9 mouse cellular contexts compared by ENCODE assay signal in genomic region chr13:112734906-112735713, GRCm38 (mm10).
A peak's percentile ranks its signal among the peaks of the same experiment; 100 is the strongest.
DNase-seq lines count a peak whose midpoint lies in the region; ATAC-seq and TF ChIP-seq lines count a peak whose summit lies in the region.
"Had no signal": no experiment of that assay in that cellular context is flagged by ENCODE, and none has a peak within 500 bp of the region (broad histone marks: within the 10 kb centered on the region; RNA-seq: fewer than 3 reads in every experiment).

No protein-coding gene starts in this region.

- H3K27me3 ChIP-seq in ES-Bruce4 (ENCODE audit: control insufficient read depth, insufficient read depth, low read length, poor library complexity, severe bottlenecking): no peaks in the 10 kb centered on the region
- no peaks in the 10 kb centered on the region for H3K27me3 ChIP-seq in forebrain, embryonic 13.5 days
- H3K27me3 ChIP-seq in midbrain, embryonic 14.5 days (ENCODE audit: control insufficient read depth, insufficient read depth, low read length): no peaks in the 10 kb centered on the region

- no peak for TF ChIP-seq POLR2A in ES-Bruce4 (IDR thresholded peaks at IDR 0.05; ENCODE audit: insufficient read depth, low read length)
- peak; percentile 77; the same call in 1 of the 2 replicates for TF ChIP-seq POLR2A in lung, adult 2 months (IDR thresholded peaks at IDR 0.05; ENCODE audit: borderline replicate concordance, extremely low read depth, low read depth, low read length)

- TF ChIP-seq EP300 in ES-Bruce4 (IDR thresholded peaks at IDR 0.05; ENCODE audit: insufficient read depth, low read depth, low read length): no peak

- H3K4me3 ChIP-seq in ES-Bruce4 (ENCODE audit: low read depth, low read length): peak overlapping the region; percentile 44
- H3K4me3 ChIP-seq in lung, adult 2 months (replicated peaks; ENCODE audit: extremely low read depth, low read depth, low read length): peak overlapping the region; percentile 27
- H3K4me3 ChIP-seq in left cerebral cortex, adult 2 months: no peak overlapping the region
- no peak overlapping the region for H3K4me3 ChIP-seq in forebrain, embryonic 13.5 days
- H3K4me3 ChIP-seq in midbrain, embryonic 14.5 days (replicated peaks; ENCODE audit: low read depth, low read length): no peak overlapping the region

- H3K4me1 ChIP-seq in ES-Bruce4 (ENCODE audit: control insufficient read depth, insufficient read depth, low read length): no peaks in the 10 kb centered on the region
- 0 out of 2 replicates have a peak, but pooled peaks cover 4% of the 10 kb centered on the region for H3K4me1 ChIP-seq in lung, adult 2 months (ENCODE audit: control insufficient read depth, insufficient read depth, low read length)
- H3K4me1 ChIP-seq in forebrain, embryonic 13.5 days: no peaks in the 10 kb centered on the region
- no peaks in the 10 kb centered on the region for H3K4me1 ChIP-seq in midbrain, embryonic 14.5 days (ENCODE audit: control insufficient read depth, insufficient read depth, low read length)

- TF ChIP-seq CTCF in ES-Bruce4 (IDR thresholded peaks at IDR 0.05; ENCODE audit: low read depth, low read length): no peak
- TF ChIP-seq CTCF in lung, adult 2 months (IDR thresholded peaks at IDR 0.05; ENCODE audit: insufficient read depth, low read length): no peak
- TF ChIP-seq CTCF in left cerebral cortex, adult 2 months (IDR thresholded peaks at IDR 0.05): no peak

- 41% methylated on average over 14 of the region's 14 CpGs for WGBS in lung, adult 2 months
- WGBS in forebrain, embryonic 13.5 days: 79% methylated on average over 14 of the region's 14 CpGs
- 82% methylated on average over 14 of the region's 14 CpGs for WGBS in midbrain, embryonic 14.5 days

- DNase-seq in adrenal gland, postnatal 36 days: peak; percentile 29 to 60
- no peak for DNase-seq in adrenal gland, adult 18-20 months (ENCODE audit: low spot score in 2 of 2)
- DNase-seq in heart, postnatal 4 days: peak; percentile 61
- no peak for DNase-seq in lung, adult 2 months
- no peak for DNase-seq in left cerebral cortex, adult 2 months (ENCODE audit: extremely low spot score in 1 of 2, low spot score in 2 of 2)
- DNase-seq in midbrain, embryonic 14.5 days: no peak
- DNase-seq: cerebellum, adult 9-11 months had no signal

- H3K9me3 ChIP-seq in ES-Bruce4 (replicated peaks; ENCODE audit: control insufficient read depth, insufficient read depth, low read length, poor library complexity, severe bottlenecking): no peaks in the 10 kb centered on the region
- H3K9me3 ChIP-seq in forebrain, embryonic 13.5 days (replicated peaks): no peaks in the 10 kb centered on the region
- no peaks in the 10 kb centered on the region for H3K9me3 ChIP-seq in midbrain, embryonic 14.5 days (ENCODE audit: control insufficient read depth, low read length)

- intact Hi-C loops in left cerebral cortex, adult 2 months (cut with DNase I): no loop called here

- peak overlapping the region; percentile 36; the same call in 1 of the 2 replicates for H3K9ac ChIP-seq in ES-Bruce4 (ENCODE audit: low read depth, poor library complexity, severe bottlenecking)
- H3K9ac ChIP-seq in forebrain, embryonic 13.5 days: no peak overlapping the region
- H3K9ac ChIP-seq in midbrain, embryonic 14.5 days (replicated peaks; ENCODE audit: low read length): no peak overlapping the region

- no peak overlapping the region for H3K4me2 ChIP-seq in forebrain, embryonic 13.5 days
- H3K4me2 ChIP-seq in midbrain, embryonic 14.5 days (ENCODE audit: low read length): no peak overlapping the region

- ATAC-seq in forebrain, embryonic 13.5 days: no peak
- ATAC-seq in midbrain, embryonic 14.5 days (ENCODE audit: low FRiP score, low TSS enrichment): no peak

- H3K27ac ChIP-seq in ES-Bruce4 (ENCODE audit: insufficient read depth, low read length): no peak overlapping the region
- no peak overlapping the region for H3K27ac ChIP-seq in left cerebral cortex, adult 2 months
- H3K27ac ChIP-seq in forebrain, embryonic 13.5 days: no peak overlapping the region
- H3K27ac ChIP-seq in midbrain, embryonic 14.5 days (replicated peaks; ENCODE audit: low read depth, low read length): no peak overlapping the region

- no peaks in the 10 kb centered on the region for H3K36me3 ChIP-seq in ES-Bruce4 (ENCODE audit: control insufficient read depth, insufficient read depth, low read length, poor library complexity, severe bottlenecking)
- H3K36me3 ChIP-seq in forebrain, embryonic 13.5 days (ENCODE audit: poor library complexity, severe bottlenecking): peaks cover 14% of the 10 kb centered on the region
- peaks cover 13% of the 10 kb centered on the region; the same call in 1 of the 2 replicates for H3K36me3 ChIP-seq in midbrain, embryonic 14.5 days (ENCODE audit: control insufficient read depth, insufficient read depth, low read length)

Comparison
In these comparisons a context has a peak if more than half of its experiments do, and no peak if none do; other contexts are left out.
1. DNase-seq: peak in adrenal gland, postnatal 36 days (2 of 2) and heart, postnatal 4 days (single experiment); none in adrenal gland, adult 18-20 months (0 of 2), lung, adult 2 months (single experiment), left cerebral cortex, adult 2 months (0 of 2) and midbrain, embryonic 14.5 days (single experiment).
2. H3K4me3 ChIP-seq: peak in ES-Bruce4 (single experiment) and lung, adult 2 months (single experiment); none in left cerebral cortex, adult 2 months (single experiment), forebrain, embryonic 13.5 days (single experiment) and midbrain, embryonic 14.5 days (single experiment).